Mouse (Mus musculus) midbrain, embryonic 10.5 days (tissue): ENCODE measurements around the gene Gm20605. TPM values are rescaled to one million over a fixed set of nuclear protein-coding genes. Genes with fewer than 3 reads are reported as not detected.

Experiments used
- DNase-seq: peaks from one replicate; pipeline ENCODE4 v3.0.0-alpha.2; 2017; ENCODE audit warnings: low spot score
- H3K27ac ChIP-seq: fragments of 300-500 bp; sonication (generic); replicated peaks from 2 replicates; pipeline ENCODE4 v1.5.1; 2016; ENCODE audit warnings: mild to moderate bottlenecking
- H3K27me3 ChIP-seq: fragments of 300-500 bp; sonication (generic); 2 replicates; pipeline ENCODE4 v1.6.1; 2016; ENCODE audit warnings: low read depth, mild to moderate bottlenecking; ENCODE audit not compliant: poor library complexity, severe bottlenecking
- H3K36me3 ChIP-seq: fragments of 300-500 bp; sonication (generic); 2 replicates; pipeline ENCODE4 v1.6.1; 2016; ENCODE audit warnings: mild to moderate bottlenecking, moderate library complexity
- H3K4me1 ChIP-seq: fragments of 300-500 bp; sonication (generic); 2 replicates; pipeline ENCODE4 v1.6.1; 2016
- H3K4me3 ChIP-seq: fragments of 300-500 bp; sonication (generic); 2 replicates; pipeline ENCODE4 v1.5.1; 2016; ENCODE audit warnings: mild to moderate bottlenecking, moderate library complexity
- H3K9me3 ChIP-seq: fragments of 300-500 bp; sonication (generic); replicated peaks from 2 replicates; pipeline ENCODE4 v1.6.1; 2016; ENCODE audit warnings: mild to moderate bottlenecking
- WGBS: fragments of 180-500 bp; shearing (Covaris S2); methylation state at CpG from one replicate; pipeline ENCODE4 v1.1.7; 2016; 5-methylcytosine and 5-hydroxymethylcytosine counted together
- polyA plus RNA-seq: library from polyadenylated mRNA; unstranded; fragments of >200 nt; fragmentation: Nextera tagmentation; extraction: Ambion mirVana; gene quantifications from 2 replicates; pipeline ENCODE4 v1.2.1, GENCODE M21; 2016

Gm20605 gene
- polyA plus RNA-seq, 1 experiment from 2014 or later = 14.0 TPM

DNA sequence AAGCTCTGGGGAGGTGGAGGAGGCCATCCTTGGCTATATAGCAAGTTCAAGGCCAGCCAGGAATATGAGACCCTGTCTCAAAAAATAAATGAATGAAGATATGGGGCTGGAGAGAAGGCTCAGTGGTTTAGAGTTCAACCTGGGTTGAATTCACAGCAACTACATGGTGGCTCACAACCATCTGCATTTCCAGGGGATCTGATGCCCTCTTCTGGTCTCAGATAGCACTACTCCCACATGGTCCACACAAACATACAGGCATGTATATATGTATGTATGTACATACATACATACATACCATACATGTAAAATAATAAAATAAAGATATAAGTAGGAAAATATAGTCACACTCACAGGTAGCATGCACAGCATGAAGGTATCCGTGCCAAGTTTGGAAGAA, 41.3 kb downstream of the Gm20605 start:
- Histone ChIP-seq H3K27ac (no peak overlapping the region), H3K4me3 (no peak overlapping the region), H3K4me1 (peaks cover 9% of the 10 kb centered on the region; the same call in 1 of the 2 replicates), H3K36me3 (peaks cover 40% of the 10 kb centered on the region), H3K9me3 (no peaks in the 10 kb centered on the region), H3K27me3 (no peaks in the 10 kb centered on the region)
- no peak for DNase-seq
- WGBS = 94% methylated on average over 1 of the region's 1 CpGs

DNA sequence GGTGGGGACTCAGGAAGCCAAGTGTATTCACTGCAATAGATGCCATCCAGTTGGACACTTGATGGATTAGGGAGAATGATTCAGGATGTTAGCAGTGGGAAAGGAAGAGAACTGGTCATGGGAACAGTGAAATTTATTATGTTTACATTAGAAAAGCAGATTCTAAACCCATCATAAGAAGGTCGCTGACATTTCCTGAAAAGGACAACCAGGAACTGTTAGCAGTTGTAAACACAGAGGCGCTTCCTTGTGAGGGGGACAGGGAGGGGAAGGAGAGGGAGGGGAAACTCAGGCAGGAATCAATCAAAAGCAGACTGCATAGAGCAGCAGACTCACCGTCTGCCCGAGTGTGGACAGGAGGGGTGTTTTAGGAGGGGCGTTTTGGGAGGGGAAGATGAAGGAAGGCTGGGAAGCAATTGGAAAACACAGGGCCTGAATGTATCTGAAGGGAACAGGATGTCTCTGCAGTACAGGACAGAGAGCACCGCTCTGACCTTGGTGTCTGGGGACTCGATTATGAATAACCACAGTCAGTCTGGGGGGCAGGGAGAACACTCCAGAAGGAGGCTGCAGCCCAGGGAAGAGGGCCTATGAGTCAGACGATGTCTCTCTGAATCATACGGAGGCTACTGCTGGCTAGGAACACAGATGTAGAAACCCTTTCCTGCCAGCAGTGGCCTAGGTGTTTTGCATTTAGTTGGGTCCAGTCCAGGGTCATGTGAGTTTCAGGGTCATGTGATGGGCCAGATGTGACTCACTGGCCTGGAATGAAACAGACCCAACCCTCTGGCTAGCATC, 42.7 kb downstream of the Gm20605 start:
- WGBS = 61% methylated on average over 9 of the region's 9 CpGs
- H3K27ac ChIP-seq = peak overlapping the region; percentile 55; the same call in 1 of the 2 replicates
- no peaks in the 10 kb centered on the region for H3K27me3 ChIP-seq
- DNase-seq = no peak
- peaks cover 34% of the 10 kb centered on the region for H3K36me3 ChIP-seq
- H3K4me3 ChIP-seq = no peak overlapping the region
- no peaks in the 10 kb centered on the region for H3K9me3 ChIP-seq
- H3K4me1 ChIP-seq = peaks cover 9% of the 10 kb centered on the region; the same call in 1 of the 2 replicates

DNA sequence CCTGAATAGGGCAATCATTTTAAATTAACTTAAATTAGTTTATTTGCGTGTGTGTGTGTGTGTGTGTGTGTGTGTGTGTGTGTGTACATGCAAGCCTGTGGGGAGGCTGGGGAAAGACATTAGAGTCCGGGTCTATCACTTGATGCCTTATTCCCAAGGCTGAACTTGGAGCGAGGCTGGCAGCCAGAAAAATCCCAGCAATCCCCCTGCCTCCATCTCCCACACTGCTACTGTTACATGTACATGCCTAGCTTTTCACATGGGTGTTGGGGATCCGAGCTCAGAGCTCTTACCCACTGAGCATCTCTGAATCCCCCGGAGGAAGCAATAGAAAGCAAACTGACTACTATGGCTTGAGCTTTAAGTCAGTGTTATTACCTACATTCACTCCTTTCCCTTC, 43.4 kb downstream of the Gm20605 start:
- H3K9me3 ChIP-seq = no peaks in the 10 kb centered on the region
- no peaks in the 10 kb centered on the region for H3K27me3 ChIP-seq
- 87% methylated on average over 5 of the region's 5 CpGs for WGBS
- no peak for DNase-seq
- H3K36me3 ChIP-seq = peaks cover 32% of the 10 kb centered on the region
- no peak overlapping the region for H3K27ac ChIP-seq
- no peak overlapping the region for H3K4me3 ChIP-seq
- peaks cover 9% of the 10 kb centered on the region; the same call in 1 of the 2 replicates for H3K4me1 ChIP-seq

DNA sequence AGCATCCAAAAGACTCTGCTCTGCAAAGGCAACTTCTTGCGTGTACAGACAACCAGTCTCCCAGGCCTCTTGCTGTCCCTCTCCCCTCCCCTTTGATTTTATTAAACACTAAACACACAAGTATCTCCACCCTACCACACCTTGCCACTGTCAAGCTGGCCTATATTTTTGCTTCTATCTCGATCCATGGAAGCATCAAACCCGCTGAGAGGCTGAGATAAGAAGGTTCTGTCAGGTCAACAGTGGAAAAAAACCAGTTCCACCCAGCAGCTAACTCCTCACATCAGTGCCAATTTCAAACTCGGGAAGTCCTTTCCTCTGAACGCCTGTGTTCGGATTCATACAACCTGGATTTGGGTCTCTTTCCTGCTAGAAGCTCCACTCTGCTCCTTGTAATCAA, 44.0 kb downstream of the Gm20605 start:
- H3K36me3 ChIP-seq = peaks cover 33% of the 10 kb centered on the region
- H3K9me3 ChIP-seq = no peaks in the 10 kb centered on the region
- no peak overlapping the region; the same call in 1 of the 2 replicates for H3K27ac ChIP-seq
- WGBS = 86% methylated on average over 6 of the region's 6 CpGs
- H3K4me3 ChIP-seq = no peak overlapping the region
- peaks cover 9% of the 10 kb centered on the region; the same call in 1 of the 2 replicates for H3K4me1 ChIP-seq
- H3K27me3 ChIP-seq = no peaks in the 10 kb centered on the region
- no peak for DNase-seq

DNA sequence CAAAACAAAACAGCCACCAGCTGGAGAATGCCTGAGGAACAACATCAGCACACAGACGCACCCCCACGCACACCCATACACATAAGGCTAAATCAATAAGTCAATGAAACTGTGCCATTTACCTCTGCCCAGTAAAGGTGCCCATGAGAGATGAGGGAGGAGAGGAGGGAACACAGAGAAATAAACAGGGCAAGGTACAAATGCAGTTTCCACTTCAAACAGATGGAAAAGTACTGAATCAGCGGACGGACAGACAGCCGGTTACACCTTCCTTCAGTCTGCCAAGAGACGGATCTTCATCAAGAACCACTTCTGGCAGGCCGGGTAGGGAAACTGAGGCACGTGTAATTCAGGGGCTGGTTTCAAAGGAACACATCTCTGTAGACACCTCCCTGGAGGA, 45.8 kb downstream of the Gm20605 start:
- Histone ChIP-seq H3K4me1 (peaks cover 9% of the 10 kb centered on the region; the same call in 1 of the 2 replicates), H3K36me3 (peaks cover 48% of the 10 kb centered on the region), H3K27me3 (no peaks in the 10 kb centered on the region), H3K9me3 (no peaks in the 10 kb centered on the region), H3K27ac (no peak overlapping the region), H3K4me3 (no peak overlapping the region)
- WGBS = 92% methylated on average over 8 of the region's 8 CpGs
- no peak for DNase-seq

DNA sequence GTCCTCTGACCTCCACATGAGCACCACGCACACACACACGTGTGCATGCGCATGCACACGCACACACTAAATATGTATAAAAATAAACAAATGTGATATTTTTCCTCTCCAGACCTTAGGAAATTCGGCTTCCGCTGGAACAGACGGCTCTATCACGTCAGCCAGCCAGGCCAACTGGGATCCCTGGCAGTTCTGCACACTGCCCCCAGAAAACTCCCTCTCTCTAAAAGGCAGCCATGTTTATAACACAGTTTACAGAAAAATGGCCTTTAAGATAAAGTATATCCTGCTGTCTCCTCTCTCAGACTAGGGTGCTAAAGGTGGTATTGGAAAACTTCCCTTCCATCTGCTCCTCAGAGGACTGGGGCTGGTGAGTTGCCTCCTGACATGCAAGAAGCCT, 48.9 kb downstream of the Gm20605 start:
- H3K4me1 ChIP-seq = peaks cover 10% of the 10 kb centered on the region
- no peak overlapping the region for H3K27ac ChIP-seq
- 97% methylated on average over 8 of the region's 8 CpGs for WGBS
- no peak for DNase-seq
- no peak overlapping the region for H3K4me3 ChIP-seq
- H3K36me3 ChIP-seq = peaks cover 71% of the 10 kb centered on the region
- H3K9me3 ChIP-seq = no peaks in the 10 kb centered on the region
- H3K27me3 ChIP-seq = no peaks in the 10 kb centered on the region

DNA sequence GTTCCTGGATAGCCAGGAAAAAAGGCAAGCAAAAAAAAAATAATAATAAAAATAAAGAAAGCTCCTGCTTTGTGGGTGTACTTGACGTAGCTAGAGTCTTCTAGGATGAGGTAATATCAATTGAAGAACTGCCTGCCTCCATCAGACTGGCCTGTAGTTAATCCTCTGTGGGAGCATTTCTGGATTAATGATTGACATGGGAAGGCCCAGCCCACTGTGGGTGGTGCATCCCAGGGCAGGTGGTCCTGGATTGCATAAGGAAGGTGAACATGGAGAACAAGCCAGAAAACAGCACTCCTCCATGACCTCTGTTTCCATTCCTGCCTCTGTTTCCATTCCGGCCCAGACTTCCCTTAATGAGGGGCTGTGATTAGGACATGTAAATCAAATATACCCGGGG, 49.8 kb downstream of the Gm20605 start:
- Histone ChIP-seq H3K36me3 (peaks cover 71% of the 10 kb centered on the region), H3K4me3 (no peak overlapping the region), H3K27me3 (no peaks in the 10 kb centered on the region), H3K9me3 (no peaks in the 10 kb centered on the region), H3K4me1 (peaks cover 19% of the 10 kb centered on the region), H3K27ac (no peak overlapping the region)
- 92% methylated on average over 3 of the region's 3 CpGs for WGBS
- no peak for DNase-seq

DNA sequence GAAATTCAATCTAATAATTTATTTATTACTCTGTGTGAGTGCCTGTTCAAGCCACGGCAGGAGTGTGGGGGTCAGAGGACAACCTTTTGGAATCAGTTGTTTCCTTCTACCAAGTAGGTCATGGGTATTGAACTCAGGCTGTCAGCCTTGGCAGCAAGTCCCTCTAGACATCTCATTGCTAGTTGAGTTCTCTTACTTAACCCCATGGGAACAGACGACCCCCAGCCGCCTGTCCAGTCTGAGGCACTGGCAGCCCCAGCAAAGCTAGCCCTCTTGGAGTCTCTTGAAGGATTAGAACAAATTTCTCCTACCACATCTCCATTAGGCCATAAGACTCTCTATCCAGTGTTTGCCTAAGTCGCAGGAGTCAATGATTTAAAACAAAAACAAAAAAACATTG, 50.8 kb downstream of the Gm20605 start:
- Histone ChIP-seq H3K27ac (no peak overlapping the region), H3K4me3 (no peak overlapping the region), H3K4me1 (peaks cover 26% of the 10 kb centered on the region), H3K9me3 (no peaks in the 10 kb centered on the region), H3K27me3 (no peaks in the 10 kb centered on the region), H3K36me3 (peaks cover 67% of the 10 kb centered on the region)
- no peak for DNase-seq
- WGBS = 89% methylated on average over 4 of the region's 4 CpGs

DNA sequence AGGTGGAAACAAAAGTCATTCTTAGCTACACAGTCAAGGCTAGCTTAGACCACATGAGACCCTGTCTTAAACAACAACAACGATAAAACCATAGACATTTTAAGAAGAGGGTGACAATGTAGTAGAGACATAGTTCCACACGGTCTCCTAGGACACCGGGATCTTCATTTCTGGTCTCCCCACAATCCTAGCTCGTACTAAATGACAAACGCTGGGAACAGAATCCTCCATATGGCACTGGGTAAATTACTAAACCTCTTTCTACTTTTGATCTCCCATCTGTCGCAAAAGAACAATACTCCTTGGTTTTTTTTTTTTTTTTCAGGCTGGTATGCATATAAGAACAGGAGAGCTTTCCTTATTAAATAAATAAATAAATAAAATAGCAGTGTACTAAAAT, 53.6 kb downstream of the Gm20605 start:
- H3K4me3 ChIP-seq = peak overlapping the region; percentile 82
- peaks cover 47% of the 10 kb centered on the region for H3K36me3 ChIP-seq
- H3K27ac ChIP-seq = no peak overlapping the region
- H3K9me3 ChIP-seq = no peaks in the 10 kb centered on the region
- 94% methylated on average over 6 of the region's 6 CpGs for WGBS
- DNase-seq = no peak
- peaks cover 18% of the 10 kb centered on the region for H3K27me3 ChIP-seq
- peaks cover 30% of the 10 kb centered on the region for H3K4me1 ChIP-seq

DNA sequence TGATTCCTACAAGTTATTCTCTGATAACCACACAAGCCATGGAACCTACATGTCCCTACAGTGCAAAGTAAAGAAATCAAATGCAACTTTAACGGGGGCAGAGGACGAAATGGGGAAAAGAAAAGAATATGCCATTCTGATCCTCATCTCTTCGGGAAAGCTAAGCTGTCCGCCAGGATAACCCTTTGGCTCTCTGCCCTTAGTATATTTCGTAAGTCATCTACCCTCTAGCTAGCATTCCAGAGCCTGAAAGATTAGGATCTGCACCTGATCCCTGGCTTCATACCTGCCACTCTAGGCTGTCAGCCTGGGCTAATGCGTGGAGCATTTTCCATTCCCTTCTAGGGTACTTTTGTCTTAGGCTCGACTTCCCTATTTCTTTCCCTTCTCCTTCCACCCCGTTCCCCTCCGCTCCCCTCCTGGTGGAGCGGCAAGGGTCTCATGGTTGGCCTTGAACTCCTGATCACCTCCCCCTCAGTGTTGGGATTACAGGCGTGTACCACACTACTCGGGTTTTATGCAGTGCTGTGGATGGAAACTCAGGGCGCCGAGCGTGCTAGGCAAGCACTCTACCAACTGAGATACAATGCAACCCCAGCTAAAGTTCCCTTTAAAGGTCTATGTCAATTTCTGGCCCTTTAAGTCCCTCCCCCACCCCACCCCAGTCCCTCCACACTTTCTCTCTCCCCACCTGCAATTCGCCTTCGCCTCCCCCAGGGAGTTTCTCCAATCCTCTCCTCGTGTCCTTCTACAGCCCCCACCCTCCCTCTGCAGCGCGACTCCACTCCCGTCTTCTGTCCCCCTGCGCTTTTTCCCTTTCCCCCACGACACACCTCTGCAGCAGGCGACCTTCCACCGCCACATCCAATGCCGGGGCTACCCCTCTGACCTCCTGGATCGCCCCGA, 54.7 kb downstream of the Gm20605 start:
- DNase-seq = peak; percentile 23
- Histone ChIP-seq H3K4me3 (peak overlapping the region; percentile 82), H3K27me3 (peaks cover 18% of the 10 kb centered on the region), H3K4me1 (peaks cover 30% of the 10 kb centered on the region), H3K9me3 (no peaks in the 10 kb centered on the region), H3K36me3 (peaks cover 36% of the 10 kb centered on the region), H3K27ac (peak overlapping the region; percentile 90)
- WGBS = 17% methylated on average over 28 of the region's 28 CpGs

DNA sequence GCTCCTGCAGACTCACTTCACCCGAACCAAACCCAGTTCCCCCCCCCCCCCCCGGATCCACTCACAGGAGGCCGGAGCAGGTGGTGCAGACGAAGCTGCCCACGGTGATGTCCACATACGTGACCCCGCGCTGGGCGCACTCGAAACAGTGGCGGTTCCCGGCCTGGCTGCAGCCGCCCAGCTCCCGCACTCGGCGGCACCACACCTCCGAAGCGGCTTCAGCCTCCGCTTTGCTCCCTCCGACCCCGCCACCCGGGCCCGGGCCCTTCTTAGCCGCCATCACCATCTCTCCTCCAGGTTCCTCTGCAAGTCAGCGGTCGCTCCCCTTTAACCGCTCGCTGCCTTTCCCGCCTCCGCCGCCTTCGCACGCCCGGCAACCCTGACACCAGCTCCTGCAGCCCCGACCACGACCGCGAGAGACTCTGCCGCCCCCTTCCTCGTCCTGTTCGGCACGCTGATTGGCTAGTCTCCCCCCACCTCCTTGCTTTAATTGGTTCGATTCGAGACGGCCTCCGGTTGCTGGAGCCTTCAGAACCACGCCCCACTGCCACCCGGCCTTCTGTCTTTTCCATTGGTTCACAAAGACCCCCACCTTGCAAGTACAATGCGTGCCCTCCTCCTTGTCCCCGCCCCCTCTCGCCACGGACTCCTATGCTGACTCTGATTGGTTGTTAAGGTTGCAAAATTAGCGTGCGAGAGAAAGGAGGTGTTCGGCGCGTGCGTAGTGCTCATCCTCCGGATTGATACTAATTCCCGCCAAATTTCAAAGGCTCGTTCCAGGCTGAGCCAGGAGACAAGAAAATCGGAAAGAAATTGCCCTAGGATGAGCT, 55.5 kb downstream of the Gm20605 start, which contains the start of gene Agfg2:
Gene Agfg2 (minus strand): TSS at position 433 of the 830 bp plus-strand sequence.
- Histone ChIP-seq H3K27me3 (peaks cover 18% of the 10 kb centered on the region), H3K27ac (peak within 1 kb of the TSS; percentile 90), H3K9me3 (no peaks in the 10 kb centered on the region), H3K4me1 (peaks cover 30% of the 10 kb centered on the region), H3K4me3 (peak within 1 kb of the TSS; percentile 82), H3K36me3 (peaks cover 29% of the 10 kb centered on the region)
- under 1% methylated on average over 62 of the region's 62 CpGs for WGBS
- DNase-seq = peak; percentile 99

DNA sequence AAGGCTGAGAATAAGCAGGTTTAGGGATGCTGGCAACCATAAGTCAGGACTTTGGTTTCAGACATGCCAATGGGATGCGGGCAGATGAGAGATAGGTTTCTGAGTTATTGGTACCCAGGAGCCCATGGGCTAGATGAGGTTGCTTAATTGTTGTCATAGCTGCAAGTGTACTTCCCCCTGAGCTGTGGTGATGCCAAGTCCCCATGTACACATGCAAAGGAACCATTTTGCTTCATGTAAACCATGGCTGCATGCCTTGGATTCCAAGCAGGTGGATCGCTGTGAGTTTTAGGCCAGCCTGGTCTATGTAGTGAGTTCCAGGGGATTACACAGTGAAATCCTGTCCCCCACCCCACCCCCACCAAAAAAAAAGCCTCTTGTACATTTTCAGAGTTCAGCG, 56.7 kb downstream of the Gm20605 start:
- no peaks in the 10 kb centered on the region for H3K9me3 ChIP-seq
- peaks cover 18% of the 10 kb centered on the region for H3K27me3 ChIP-seq
- no peak for DNase-seq
- H3K27ac ChIP-seq = peak overlapping the region; percentile 90
- no peak overlapping the region for H3K4me3 ChIP-seq
- 94% methylated on average over 3 of the region's 3 CpGs for WGBS
- H3K36me3 ChIP-seq = peaks cover 17% of the 10 kb centered on the region
- peaks cover 30% of the 10 kb centered on the region for H3K4me1 ChIP-seq
